Mouse (Mus musculus) ovary, adult 2 months (tissue): Measurements from ENCODE around the gene Rpl9-ps1. TPM values are rescaled to one million over a fixed set of nuclear protein-coding genes. Genes with fewer than 3 reads are reported as not detected.

ENCODE experiments used
- polyA plus RNA-seq: library from polyadenylated mRNA; depleted of rRNA; stranded (reverse); fragments of >200 nt; gene quantifications from 2 replicates; pipeline ENCODE4 v1.2.3, GENCODE M21; 2012; rRNA removed

The Rpl9-ps1 gene
- polyA plus RNA-seq = not detected in 2 replicates

DNA sequence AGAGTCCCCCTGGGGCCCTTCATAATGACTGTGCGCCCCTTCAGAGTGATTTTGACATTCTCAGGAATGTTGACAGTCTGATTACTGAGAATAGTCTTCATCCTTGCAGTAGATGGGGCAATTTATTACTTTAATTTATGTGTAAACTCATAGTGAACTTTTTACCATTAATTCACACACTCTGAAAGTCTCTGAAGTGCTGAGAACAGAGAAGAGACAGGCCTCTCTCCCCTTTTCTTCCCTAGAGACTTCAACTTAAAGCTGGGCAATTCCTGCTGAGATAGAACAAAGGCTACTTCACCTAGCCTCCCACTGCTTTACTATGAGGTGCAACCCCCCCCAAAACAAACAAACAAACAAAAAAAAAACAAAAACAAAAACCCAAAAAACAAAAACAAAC, at the start of gene Rpl9-ps1:
Gene Rpl9-ps1, minus strand, starts transcription at position 101 of the 400 bp plus-strand sequence.

DNA sequence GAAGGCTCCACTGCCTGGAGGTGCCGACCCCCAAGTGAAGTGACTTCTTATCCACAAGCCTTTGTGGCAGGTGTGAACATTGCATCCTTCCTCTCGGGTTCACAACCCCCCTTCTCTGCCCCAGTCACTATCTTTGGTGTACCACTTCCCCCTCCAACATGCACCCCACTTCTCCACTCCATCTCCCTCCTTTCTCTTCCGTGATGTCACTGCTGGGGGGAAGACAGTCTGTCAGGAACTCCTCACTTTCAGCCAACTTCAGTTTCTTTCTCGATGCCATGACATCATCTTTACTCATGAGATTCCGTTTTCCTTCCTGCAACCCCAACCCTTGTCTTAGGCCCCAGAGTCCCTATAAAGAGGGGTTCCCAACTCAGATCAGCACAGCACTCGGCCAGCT, 16.8 kb upstream of the Rpl9-ps1 start, which contains the start of gene Ccl4:
Gene Ccl4, plus strand, starts transcription at position 381 of the 400 bp plus-strand sequence.

DNA sequence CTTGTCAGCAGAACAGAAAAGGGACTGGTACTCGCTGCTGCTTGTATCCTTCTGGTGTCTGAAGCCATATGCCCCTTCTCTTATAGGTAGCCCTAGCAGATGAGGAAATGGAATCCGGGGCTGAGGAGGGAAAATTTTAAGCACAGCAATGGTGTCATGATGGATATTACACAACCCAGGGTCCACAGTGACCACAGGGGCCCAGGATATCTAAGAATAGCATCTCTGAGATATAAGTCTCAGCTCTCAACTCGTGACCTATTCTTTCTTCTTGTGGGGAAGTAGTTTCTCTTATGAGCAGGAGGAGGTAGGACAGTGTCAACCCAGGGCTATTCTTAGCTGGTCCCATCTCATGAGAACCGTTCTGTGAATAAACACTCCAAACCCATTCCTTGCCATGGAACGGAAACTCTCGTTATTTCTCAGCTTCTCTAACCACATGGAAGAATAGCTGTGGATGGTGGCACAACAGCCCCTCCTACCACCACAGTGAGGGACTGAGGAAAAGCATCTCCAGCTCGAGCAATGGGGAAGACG, 4.0 kb upstream of the Rpl9-ps1 start, which contains the start of gene Ccl3:
Gene Ccl3, minus strand, starts transcription at position 51 of the 537 bp plus-strand sequence.

Other genes starting within 250 kb of the Rpl9-ps1 start
- 3.0 TPM in 2 replicates for gene Rasl10b, start 236.5 kb downstream of the Rpl9-ps1 start, polyA plus RNA-seq
- gene Gas2l2, start 216.2 kb downstream of the Rpl9-ps1 start, polyA plus RNA-seq = 3.4 and 3.5 TPM in 2 replicates
- 0.41 and 0.51 TPM in 2 replicates for gene 1700020L24Rik, start 207.9 kb downstream of the Rpl9-ps1 start, polyA plus RNA-seq
- gene Mmp28, start 182.6 kb downstream of the Rpl9-ps1 start, polyA plus RNA-seq = 8.9 and 11.6 TPM in 2 replicates
- gene Taf15, start 172.5 kb downstream of the Rpl9-ps1 start, polyA plus RNA-seq = 2.2 and 2.3 TPM in 2 replicates
- gene Heatr9, start 123.4 kb downstream of the Rpl9-ps1 start, polyA plus RNA-seq = not detected in 2 replicates
- gene Ccl5, start 115.1 kb downstream of the Rpl9-ps1 start, polyA plus RNA-seq = 16.5 and 41.1 TPM in 2 replicates
- gene Ccl9, start 67.0 kb downstream of the Rpl9-ps1 start, polyA plus RNA-seq = 0.57 and 1.0 TPM in 2 replicates
- gene Ccl6, start 52.5 kb downstream of the Rpl9-ps1 start, polyA plus RNA-seq = 4.4 and 6.0 TPM in 2 replicates
- gene Ccl3, start 3.7 kb upstream of the Rpl9-ps1 start, polyA plus RNA-seq = 3.2 and 3.7 TPM in 2 replicates
- gene Ccl4, start 17.0 kb upstream of the Rpl9-ps1 start, polyA plus RNA-seq = 1.7 and 3.3 TPM in 2 replicates
- gene Wfdc17, start 58.4 kb upstream of the Rpl9-ps1 start, polyA plus RNA-seq = 1.3 and 2.2 TPM in 2 replicates
- gene Wfdc18, start 63.4 kb upstream of the Rpl9-ps1 start, polyA plus RNA-seq = 33.4 and 59.0 TPM in 2 replicates
- 13.8 and 17.7 TPM in 2 replicates for gene Wfdc21, start 101.3 kb upstream of the Rpl9-ps1 start, polyA plus RNA-seq
- 28.4 and 30.6 TPM in 2 replicates for gene Heatr6, start 108.1 kb upstream of the Rpl9-ps1 start, polyA plus RNA-seq
- 4.4 and 7.7 TPM in 2 replicates for gene Hnf1b, start 204.4 kb upstream of the Rpl9-ps1 start, polyA plus RNA-seq